Mouse (Mus musculus) naive thymus-derived CD4-positive, alpha-beta T cell, adult 2 months (primary cell): Measurements from ENCODE around the gene Amn1.
"Not testable (repeated sequence)": the region's sequence is repeated elsewhere in the genome, so short reads cannot be mapped to it uniquely, and the experiment has no call there.

Experiments used
- DNase-seq: peaks from one replicate; pipeline ENCODE4 v3.0.0-alpha.2; 2011; ENCODE audit warnings: low read depth

Amn1 gene

DNA sequence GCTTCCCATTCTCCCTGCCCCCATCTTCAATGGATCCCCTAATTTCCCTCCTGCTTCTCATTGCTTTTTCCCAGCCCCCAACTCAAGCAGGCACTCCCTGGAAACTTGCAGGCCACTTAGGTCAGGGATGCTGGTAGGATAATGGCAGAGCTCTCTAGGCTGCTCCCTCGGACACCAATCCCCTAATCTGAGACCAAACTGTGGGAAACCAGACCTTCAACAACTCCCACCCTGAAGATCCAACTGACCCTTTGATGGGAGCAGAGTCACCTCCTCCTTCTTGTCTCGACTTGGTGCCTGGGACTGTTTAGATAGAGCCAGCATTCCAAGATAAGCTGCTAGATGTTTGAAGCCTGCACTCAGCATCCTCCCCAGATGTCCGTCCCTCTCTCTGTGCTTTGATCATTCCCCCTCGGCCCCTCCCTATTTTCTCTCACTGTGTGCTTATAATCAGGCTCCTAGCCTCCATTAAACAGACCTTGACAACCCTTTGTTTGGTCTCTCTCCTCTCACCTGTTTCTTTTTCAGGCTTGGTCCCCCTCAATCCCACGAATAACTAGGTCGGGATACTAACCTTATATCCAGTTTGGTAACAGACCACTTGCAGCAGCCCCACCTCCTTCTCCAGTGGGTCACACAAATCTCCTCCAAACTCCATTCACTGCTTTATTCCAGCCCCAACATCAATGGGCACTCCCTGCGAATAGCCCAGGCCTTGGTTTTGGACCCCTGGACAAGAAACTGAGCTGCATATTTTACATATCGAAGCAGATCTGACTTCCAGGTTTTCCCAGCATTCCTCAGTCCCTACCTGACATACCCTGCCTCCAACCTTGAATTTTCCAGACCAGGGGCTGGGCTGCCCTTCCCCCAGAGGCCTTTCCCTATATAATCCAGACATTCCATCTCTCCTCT lies 34.1 kb downstream of the Amn1 start:
- no peak for DNase-seq

DNA sequence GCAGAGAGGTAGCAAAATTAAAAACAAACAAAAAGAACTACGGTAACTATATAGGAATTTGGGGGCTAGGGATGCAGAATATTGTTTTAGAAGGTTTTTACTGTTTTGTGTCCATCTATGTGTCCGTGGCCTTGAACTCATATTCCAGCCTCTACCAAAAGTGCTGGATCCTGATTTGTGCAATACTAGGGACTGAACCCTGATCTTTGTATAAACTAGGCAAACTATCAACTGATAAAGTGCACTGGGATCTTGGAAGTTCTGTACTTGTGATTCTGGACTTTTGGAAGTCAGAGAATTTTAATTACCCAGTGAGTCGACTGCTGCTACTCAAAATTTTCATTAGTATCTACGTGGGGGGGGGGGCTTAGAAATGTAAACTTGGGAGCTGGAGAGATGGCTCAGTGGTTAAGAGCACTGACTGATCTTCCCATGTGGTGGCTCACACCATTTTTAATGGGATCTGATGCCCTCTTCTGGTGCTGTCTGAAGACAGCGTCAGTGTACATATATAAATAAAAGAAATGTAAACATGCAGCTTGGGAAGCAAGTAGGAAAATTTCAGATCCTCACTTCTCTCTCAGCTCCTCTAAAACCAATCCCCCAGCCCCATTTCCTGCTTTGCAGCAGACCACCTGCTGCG lies 34.9 kb downstream of the Amn1 start:
- DNase-seq, result no peak

DNA sequence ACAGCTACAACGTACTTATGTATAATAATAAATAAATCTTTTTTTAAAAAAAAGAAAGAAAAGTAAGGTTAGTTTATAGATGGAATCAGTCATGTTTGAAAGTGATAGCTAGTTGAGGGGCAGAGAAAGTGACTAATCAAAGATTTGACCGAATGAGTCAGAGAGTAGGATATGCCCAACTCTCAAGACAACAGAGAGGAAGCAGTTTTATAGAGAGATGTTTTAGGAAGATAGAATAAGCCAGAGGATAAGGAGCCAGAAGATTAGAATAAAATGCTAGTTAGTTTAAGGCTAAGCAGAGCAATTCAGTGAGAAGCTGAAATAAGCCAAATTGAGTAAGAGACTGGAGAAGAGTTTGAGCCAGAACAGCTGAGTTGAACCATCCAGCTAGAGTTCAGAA lies 36.4 kb downstream of the Amn1 start:
- no peak for DNase-seq

DNA sequence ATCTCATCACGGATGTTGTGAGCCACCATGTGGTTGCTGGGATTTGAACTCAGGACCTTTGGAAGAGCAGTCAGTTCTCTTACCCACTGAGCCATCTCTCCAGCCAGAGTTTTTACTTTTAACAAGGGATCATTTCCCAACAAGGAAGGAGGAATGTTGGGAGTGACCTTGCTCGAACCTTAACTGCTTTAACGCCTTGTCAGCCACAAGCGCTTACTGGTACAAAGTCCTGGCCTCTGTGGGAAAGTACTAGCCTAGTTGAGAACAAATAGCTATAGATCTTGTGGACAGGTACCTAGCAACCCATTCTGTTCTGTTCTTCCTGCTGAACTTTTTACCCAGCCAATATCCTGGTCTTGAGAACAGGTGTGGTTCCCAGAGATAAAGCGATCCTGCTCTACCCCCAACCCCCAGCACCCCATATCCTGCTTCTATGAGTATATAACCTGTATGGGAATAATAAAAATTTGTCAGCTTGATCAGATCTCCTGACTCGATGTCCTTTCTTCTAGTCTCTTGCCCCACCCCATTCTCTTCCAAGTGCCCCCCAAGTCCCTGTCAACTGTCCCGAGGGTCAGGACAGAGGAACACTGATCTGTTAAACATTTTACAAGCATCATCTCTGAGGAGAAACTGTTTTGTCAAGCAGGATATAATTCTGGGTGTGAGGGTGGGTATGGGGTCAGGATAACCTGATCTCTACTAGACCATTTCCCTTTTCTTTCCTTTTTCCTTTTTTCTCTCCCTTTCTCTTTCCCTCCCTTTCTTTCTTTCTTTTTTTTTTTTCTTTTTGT lies 39.9 kb downstream of the Amn1 start:
- DNase-seq, result no peak

DNA sequence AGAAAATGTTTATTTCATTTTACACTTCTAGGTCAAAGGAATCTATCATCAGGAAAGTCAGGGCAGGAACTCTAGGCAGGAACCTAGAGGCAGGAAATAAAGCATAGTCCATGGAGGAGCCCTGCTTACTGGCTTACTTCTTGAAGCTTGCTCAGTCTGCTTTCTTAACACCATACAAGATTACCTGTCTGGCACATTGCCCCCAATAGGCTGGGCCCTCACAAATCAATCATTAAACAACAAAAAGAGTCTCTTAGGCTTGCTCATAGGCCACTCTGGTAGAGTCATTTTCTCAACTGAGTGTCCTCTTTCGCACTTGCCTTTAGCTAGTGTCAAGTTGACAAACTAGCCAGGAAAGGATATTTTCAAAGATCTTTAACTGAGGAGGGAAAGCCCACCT lies 43.4 kb downstream of the Amn1 start:
- no peak for DNase-seq

DNA sequence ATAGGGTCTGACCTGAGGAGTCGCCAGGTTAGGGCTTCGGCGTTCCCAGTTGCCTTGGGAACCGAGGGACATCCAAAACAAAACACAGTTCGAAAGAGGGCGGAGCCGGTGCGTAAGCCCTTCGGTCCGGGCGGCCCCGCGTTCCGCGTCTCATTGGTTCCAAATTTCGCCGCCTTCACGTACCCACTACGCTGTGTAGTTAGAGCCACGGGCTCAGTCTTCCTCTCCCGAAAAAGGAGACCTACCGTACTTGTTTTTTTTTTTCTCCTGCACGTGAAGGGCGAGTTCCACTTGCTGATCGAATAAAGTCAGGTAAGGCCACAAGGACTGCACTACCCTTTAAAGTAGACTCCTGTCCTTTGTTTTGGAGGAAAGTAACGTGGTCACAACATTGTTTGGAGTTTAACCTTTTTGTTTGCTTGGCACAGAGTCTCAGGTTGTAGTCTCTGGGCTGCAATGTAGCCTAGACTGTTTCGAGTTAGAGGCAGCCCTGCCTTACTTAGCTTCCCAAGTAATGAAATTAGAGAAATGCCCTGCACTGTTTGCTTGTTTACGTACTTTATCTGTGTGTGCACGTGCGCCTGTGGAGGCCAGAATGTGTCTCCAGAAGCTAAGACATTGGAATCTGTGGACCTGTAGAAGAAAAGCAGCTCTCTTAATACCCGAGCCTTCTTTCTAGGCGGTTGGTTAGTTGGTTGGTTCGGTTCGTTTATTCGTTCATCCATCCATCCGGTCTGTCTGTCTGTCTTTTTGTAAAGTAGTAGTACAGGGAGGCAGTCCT lies 46.9 kb downstream of the Amn1 start:
- DNase-seq, result peak; percentile 91

DNA sequence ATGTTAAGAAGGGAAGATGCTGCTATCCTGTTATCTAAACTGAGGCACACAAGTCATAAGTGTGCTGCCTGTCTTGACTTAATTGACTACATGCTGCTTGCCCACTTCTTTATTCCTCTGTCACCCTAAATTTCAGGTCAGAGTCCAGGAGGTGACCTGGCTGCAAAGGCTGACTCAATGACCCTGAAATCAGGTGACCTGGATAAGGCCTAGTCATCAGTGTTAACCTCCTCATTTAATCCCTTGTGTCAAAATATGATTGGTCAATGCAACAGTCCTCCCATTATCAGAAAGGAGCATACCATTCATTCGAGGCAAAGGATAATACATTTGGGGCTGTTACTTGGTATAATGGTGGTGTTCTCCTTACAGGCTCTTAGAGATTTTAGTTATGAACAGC lies 49.0 kb downstream of the Amn1 start, which contains the start of gene Etfbkmt:
Gene Etfbkmt (plus strand): TSS at position 379 of the 400 bp plus-strand sequence.
- DNase-seq, result no peak

DNA sequence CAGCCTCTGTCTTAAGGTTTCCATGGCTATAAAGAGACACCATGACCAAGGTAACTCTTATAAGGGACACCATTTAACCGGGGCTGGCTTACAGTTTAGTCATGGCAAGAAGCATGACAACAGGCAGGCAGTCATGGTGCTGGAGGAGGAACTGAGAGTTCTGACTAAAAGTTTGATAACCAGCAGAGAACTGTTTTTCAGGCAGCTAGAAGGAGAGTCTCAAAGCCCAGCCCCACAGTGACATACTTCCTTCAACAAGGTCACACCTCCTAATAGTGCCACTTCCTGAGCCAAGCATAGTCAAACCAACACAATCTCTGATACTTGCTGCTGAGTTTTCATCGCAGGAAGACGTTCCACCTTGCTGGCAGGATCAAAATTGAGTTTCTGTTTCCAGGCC lies 49.5 kb downstream of the Amn1 start:
- no peak for DNase-seq

DNA sequence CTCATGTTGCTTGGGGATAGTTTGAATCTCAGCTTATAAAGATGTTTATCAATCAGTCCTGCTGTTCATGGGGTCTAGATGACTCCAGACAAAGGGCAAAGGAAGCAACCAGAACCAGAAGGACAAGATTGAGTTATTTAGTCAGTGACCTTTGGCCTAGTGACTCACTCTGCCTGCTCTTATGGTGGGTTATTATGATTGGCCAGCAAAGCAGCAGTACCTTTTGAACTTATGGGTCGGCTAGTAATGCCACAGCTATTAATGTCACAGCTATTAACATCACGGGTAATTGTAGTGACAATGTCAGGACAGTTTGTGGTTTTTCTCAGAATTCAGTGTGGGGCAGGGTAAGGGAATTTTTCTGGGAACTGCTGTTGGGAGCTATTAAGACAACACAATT lies 50.6 kb downstream of the Amn1 start:
- DNase-seq, result no peak

DNA sequence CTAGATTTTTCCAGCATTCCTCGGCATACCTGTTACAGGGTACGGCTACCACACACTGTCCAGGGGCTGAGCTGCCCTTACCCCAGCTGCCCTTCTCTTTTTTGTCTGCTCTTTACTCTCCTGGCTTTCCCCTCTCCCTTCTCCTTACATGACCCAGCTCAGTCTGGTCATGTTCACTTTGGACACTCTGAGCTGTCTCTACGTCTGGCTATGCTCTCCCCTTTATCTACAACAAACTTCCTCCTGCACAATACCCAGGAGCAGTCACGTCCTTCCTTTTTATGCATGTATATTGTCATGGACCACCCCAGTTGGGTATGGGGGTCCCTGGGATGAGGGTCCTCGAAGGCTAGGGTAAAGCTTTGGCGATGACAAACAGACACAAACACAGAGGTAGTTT lies 52.9 kb downstream of the Amn1 start:
- no peak for DNase-seq

DNA sequence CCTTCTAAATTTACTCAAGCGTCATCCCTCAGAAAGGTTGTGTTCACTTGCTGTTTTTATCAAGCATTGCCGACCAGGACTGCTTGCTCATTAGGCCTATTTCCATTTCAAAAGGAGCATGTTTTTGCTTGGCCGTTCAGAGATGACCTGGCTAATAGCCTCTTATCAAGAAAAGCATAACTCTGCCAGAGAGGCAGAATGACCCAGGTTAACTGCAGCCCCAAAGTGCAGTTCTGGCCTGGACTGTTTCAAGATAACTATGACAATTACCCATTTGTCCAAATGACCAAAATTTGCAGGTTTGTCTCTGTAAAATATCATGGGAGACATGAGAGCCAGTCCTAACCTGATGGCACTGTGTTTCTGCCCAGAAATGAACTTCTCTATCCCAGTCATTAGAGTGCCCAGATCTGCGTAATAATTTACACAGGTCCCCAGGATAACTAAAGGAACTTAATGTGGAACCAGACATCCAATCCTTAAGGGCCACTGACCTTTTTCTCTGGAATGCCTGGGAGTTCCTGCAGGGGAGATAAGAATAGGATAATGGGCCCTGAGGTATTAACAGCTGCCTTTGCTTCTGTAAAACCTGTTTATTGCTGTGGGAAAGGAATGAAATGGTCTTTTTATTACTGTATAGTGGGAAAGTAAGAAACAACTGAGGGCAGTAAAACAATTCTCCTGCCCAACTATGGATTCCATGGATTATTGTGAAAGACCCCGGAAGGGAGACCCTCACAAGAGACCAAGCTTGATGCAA lies 53.9 kb downstream of the Amn1 start:
- DNase-seq, result no peak

DNA sequence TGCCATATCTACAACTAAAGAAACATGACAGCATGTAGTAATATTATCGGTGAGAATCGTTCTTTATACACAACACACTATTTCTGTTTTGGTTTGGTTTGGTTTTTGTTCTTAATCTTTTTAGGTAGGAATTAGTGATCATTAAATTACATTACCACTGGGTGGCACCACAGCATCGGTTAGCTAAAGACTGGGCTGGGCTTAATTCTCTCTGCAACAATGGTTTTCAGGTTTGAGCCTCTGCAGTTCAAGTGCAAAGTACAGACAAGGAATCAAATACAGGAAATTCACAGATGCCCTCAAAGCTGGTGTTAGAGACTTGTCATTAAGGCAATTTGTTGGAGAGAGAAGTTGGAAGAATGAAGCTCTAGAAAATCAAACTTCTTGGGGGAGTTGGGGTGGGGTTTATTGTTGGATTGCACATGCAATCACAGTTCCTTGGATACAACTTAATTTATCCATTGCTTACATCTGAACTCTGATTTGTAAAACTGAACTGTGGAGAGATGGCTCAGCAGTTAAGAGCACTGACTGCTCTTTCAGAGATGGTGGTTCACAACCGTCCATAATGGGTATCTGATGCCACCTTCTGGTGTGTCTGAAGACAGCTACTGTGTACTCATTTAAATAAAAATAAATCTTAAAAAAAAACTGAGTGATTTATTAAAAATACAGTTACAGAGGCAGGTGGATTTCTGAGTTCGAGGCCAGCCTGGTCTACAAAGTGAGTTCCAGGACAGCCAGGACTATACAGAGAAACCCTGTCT lies 56.0 kb downstream of the Amn1 start:
- DNase-seq, result peak; percentile 87

DNA sequence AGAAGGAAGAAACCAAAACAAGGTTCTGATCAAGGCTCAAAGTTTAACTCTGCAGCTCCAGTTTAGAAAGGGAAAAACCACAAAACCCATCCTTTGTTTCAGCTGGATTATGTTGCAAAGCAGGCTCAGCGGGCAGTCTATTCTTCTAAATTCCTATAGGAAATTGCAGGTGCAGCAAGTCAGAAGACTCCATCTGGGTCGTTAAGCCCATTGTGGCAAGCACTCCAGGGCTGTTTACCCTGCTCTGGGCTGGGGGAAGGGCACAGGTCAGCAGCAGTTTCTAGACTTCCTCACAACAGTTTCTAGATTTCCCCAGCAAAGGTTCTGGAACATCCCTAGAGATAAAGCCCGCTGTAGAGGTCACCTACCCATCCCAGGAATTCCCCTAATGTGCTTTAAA lies 57.4 kb downstream of the Amn1 start:
- DNase-seq, result no peak

DNA sequence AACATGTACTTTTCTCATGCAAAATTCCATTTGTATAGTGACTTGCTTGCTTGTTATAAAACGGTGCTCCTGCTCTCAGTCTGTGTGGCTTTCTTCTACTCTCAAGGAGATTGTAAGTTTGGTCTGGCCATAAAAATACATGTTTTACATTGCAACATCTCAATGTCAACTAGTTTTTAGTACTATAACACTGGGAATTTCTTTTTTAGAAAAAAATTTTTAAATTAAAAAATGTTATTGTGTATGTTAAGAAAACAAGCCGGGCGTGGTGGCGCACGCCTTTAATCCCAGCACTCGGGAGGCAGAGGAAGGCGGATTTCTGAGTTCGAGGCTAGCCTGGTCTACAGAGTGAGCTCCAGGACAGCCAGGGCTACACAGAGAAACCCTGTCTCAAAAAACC lies 58.6 kb downstream of the Amn1 start, which contains the start of gene Gm10203:
Gene Gm10203 (plus strand): TSS at position 301 of the 400 bp plus-strand sequence.
- not testable (repeated sequence) for DNase-seq

DNA sequence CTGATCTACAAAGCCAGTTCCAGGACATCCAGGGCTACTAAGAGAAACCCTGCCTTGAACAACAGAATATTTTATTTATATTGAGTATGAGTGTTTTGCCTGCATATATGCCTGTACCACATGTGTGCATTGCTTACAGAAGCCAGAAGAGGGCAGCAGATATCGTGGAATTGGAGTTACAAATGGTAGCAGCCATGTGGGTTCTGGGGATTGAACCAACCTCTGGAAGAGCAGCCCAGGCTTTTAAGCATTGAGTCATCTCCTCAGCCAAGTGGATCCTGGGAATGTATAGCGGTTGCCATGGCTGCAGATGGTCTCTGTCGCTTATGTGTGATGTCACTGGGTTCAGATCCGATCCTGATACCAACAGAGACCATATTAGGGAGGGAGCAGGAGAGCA lies 61.8 kb downstream of the Amn1 start:
- DNase-seq, result peak; percentile 63

DNA sequence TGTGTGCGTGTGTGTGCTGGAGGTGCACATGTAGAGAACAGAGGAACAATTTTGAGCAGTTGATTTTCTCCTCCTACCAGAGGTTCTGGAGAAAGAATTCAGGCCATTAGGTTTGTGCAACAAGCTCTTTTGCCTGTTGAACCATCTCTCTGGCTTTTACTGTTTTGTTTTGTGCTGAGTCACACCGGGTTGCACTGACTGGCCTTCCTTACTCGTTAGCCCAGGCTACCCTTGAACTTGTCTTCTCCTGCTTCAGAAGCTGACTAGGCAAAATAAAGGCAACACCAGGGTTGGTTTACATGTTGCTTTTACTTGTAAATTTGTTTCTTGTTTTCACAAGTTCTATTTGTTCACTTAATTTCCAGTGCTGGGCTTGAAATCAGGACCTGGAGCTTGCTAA lies 65.5 kb downstream of the Amn1 start:
- no peak for DNase-seq

DNA sequence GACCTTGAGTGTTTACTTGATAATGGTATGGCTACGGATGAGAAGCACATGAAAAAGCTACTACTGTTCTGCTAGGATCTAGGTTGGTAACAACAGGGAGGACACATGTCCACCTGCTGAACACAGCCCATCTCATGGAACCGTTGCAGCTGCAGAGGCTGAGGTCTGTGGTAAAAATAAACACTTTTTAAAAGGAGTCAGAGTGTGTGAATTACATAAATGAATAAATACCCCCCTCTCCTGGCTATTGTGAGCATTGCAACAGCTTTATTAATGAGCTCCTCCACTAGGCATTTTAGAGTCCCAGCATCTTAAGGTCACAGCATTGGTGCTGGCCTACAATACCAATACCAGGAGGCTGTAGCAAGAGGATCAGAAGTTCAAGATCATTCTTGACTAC lies 68.7 kb downstream of the Amn1 start:
- DNase-seq, result peak; percentile 72

DNA sequence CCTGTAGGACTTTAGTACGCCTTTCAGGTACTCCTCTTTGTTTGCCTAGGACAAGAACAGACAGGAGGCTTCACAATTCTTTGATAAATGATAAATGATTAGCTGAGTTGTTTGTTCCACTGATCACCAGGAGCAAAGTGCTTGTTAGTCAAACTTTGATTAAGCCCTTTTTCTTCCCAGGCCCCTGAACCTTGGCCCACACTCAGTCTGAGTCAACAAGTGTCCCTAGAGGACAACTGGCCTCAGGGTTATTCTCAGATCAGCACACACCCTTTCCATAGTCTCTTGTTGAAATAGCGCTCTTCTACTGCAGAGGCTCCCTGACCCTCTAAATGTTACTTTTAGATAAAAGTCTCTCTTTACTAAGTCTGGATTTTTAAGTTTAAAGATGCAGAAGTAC lies 69.6 kb downstream of the Amn1 start:
- no peak for DNase-seq

DNA sequence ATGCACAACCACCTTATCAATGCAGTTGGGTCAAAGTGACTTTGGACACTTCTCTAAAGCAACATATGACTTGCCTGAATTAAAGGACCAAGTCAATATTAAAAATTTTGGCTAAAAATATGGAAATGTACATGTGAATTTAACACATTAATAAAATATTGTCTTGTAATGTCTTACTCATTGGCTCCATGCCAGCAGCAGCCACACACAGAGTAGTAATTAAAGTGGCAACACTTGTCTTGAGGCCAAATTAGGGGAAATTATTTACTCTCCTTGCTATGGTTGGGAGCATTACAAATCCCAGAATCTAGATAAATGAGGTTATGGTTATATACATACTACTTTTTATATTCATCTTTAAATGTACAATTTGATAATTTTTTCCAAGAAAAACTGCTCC lies 71.5 kb downstream of the Amn1 start:
- no peak for DNase-seq

DNA sequence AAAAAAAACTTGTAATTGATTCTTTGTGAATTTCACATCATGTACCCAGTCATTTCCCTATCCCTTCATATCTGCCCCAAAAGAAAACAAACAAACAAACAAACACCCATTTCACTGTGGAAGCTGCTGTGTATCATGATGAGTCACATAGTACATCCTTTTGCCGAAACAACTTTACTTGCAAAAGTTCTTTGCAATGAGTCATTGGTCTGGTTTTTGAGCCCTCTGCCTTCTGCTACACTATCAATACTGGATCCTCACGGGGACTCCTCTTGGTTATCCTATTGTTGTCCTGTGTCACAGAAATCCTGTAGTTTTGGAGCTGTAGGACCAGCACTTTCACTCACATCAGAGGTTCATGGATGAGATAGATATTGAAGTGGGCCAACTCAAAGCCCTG lies 79.6 kb downstream of the Amn1 start:
- no peak for DNase-seq
